Mouse (Mus musculus): ENCODE measurements at regions not wholly inside any gene's neighbourhood (a gene's known extent, or its start where the extent isn't known, plus 50 kb on each side); places are given as distances from the start of the nearest gene placed in this dataset.
"Not testable (repeated sequence)": the region's sequence is repeated elsewhere in the genome, so short reads cannot be mapped to it uniquely, and the experiment has no call there.

- no peak for DNase-seq
- intact Hi-C loops (cut with DNase I) = no loop called here
Observed at GRCm38 (mm10) chr8:96586129-96586528, 697.8 kb upstream of the Got2 start.

- intact Hi-C loops (cut with DNase I) = no loop called here
- no peak for DNase-seq
Observed at GRCm38 (mm10) chr8:96552512-96552911, 664.2 kb upstream of the Got2 start.

GRCm38 (mm10) chr8:96550408-96550807, 662.1 kb upstream of the Got2 start:
- DNase-seq = no peak
- intact Hi-C loops (cut with DNase I) = no loop called here

- DNase-seq = peak; percentile 14
- intact Hi-C loops (cut with DNase I) = no loop called here
Observed at GRCm38 (mm10) chr8:96548663-96549062, 660.3 kb upstream of the Got2 start.

DNA sequence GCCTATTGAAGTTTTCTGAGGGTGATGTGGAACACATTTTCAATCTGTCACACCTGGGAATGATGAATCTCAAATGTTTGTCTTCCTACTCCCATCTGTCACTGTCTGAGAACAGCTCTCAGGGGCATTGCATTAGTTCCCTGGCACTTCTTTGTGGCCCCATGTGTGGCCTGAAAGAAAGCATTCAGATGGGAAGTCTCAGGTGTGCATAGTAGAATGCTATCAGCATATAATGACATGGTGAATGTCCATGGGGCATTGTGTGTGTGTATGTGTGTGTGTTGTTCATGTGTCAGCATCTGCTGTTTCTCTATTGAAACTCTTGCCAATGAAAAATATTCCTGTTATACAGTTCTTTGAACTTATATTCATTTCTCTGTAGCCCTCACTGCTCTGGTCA, 659.8 kb upstream of the Got2 start:
- DNase-seq = peak; percentile 10
- intact Hi-C loops (cut with DNase I) = no loop called here

- no peak for DNase-seq
- intact Hi-C loops (cut with DNase I) = no loop called here
Observed at GRCm38 (mm10) chr8:96542215-96542614, 653.9 kb upstream of the Got2 start.

- intact Hi-C loops (cut with DNase I) = no loop called here
- DNase-seq = no peak
Observed at GRCm38 (mm10) chr8:96498854-96499253, 610.5 kb upstream of the Got2 start.

DNA sequence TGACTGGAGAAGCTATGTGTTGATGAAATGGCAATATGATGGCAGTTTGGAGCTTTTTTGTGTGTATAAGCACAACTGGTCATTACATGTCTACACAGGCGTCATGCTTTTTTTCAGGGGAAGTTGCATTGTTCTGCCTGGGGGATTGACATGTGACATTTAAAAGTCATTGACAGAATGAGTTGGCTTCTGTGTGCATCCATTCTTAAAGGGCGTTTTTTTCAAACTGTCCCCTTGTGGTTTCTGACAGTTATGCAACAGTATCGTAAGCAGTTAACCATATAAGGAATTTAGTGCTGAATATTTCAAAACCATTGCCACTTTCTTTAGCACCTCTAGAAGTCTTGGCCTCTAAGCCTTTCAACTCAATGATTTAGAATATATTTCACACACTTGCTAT, 607.1 kb upstream of the Got2 start:
- DNase-seq = no peak
- intact Hi-C loops (cut with DNase I) = no loop called here

DNA sequence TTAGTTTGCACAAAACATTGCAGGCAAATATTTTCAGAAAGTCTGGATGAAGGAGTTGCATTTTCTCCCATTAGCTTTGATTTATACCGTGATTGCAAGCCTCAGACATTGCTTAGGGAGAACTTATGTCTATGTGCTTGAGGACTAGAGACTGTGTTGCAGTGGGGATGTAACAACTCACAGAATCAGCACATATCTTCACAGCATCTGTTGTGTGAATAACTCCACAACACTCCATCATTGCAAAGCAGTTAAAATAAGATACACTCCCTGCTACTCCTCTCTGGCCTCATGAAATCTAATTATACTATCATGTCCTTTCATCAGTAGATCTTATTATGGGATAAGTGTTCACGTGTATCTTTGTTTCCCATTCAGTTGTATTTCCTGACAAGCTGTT, 601.5 kb upstream of the Got2 start:
- intact Hi-C loops (cut with DNase I) = no loop called here
- no peak for DNase-seq

- intact Hi-C loops (cut with DNase I) = no loop called here
- DNase-seq = no peak
Observed at GRCm38 (mm10) chr8:96488741-96489453, 600.5 kb upstream of the Got2 start.

DNA sequence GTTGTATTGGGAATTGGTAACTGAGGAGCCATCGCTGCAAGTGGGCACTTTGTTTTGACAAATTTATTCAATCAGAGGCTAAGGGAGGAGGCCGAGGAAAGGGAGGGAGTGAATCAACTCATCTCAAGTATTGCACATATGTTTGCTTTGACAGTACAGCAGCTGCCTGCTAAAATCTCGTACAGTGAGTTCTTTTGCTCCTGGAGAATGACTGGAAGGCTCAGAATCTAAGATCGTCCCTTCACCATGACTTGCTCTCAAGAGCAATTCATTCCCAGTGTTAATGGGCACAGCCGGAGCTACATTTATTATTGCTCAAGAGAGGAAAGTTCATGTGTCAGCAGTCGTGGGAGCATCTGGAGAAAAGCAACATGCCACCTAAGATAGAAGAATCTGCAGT, 567.6 kb upstream of the Got2 start:
- intact Hi-C loops (cut with DNase I) = no loop called here
- DNase-seq = no peak

- intact Hi-C loops (cut with DNase I) = no loop called here
- no peak for DNase-seq
Observed at GRCm38 (mm10) chr8:96455336-96455735, 567.0 kb upstream of the Got2 start.

- intact Hi-C loops (cut with DNase I) = no loop called here
- no peak for DNase-seq
Observed at GRCm38 (mm10) chr8:96429708-96430107, 541.4 kb upstream of the Got2 start.

- DNase-seq = peak; percentile 21
- intact Hi-C loops (cut with DNase I) = no loop called here
Observed at GRCm38 (mm10) chr8:96426900-96427299, 538.6 kb upstream of the Got2 start.

GRCm38 (mm10) chr8:96409601-96410000, 521.3 kb upstream of the Got2 start:
- DNase-seq = no peak
- intact Hi-C loops (cut with DNase I) = no loop called here

- intact Hi-C loops (cut with DNase I) = no loop called here
- no peak for DNase-seq
Observed at GRCm38 (mm10) chr8:96404549-96405145, 516.3 kb upstream of the Got2 start.

DNA sequence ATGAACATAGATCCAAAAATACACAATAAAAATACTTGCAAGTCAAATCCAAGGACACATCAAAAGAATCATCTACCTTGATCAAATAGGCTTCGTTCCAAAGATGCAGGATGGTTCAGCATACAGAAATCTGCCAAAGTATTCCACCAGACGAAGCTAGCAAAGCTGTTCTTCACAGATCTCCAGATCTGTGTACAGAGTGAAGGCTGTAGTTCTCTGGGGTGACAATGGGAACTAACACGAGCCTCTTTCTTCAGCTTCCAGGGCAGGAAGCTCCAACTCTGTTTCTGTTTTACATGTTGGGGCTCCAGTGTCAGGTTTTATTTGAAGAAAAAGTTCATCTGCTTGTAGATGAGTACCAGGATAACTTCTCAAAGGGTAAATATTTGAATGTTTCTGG, 515.3 kb upstream of the Got2 start:
- intact Hi-C loops (cut with DNase I) = no loop called here

GRCm38 (mm10) chr8:96399381-96399780, 511.0 kb upstream of the Got2 start:
- DNase-seq; intact Hi-C loops (cut with DNase I): not testable (repeated sequence)

More for the DNA sequence above, 515.3 kb upstream of the Got2 start:
- no peak for DNase-seq

DNA sequence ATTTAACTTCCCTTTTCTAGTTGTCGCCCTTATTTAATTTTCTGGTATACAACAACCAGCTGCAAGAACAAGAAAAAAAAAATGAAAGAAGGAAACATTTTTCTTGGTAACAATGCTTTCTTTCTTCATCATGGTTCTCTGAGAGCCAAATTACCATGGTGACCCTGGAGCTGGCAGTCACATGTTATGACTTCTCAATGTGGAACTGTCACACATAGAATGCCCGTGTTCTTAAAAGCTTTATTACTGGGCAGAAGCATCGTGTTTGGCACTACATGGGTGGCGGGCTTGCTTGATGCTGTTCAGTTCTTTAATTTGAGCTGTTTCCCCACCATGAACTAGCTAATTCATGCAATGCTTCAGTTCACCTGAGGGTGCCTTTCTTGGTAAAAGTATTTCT, 504.7 kb upstream of the Got2 start:
- intact Hi-C loops (cut with DNase I) = no loop called here
- DNase-seq = peak; percentile 33

DNA sequence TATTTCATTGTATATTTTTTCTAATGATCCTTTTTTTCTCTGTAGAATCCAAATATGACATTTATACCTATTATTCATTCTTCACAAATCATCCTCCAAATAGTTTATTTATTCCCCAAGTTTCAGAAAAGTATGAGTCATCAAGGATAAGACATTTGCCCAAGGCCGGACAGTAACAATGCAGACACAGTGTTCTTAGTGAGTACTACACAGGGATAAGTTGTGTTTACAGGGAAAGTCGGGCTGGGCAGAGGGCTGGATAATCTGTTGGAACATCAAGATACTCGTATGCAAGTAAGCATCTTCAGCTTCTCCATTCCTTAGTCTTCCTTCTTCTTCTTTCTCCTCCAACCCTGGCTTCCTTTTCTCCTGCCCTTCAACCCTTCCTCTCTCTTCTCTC, 500.9 kb upstream of the Got2 start:
- intact Hi-C loops (cut with DNase I) = no loop called here
- DNase-seq = no peak

DNA sequence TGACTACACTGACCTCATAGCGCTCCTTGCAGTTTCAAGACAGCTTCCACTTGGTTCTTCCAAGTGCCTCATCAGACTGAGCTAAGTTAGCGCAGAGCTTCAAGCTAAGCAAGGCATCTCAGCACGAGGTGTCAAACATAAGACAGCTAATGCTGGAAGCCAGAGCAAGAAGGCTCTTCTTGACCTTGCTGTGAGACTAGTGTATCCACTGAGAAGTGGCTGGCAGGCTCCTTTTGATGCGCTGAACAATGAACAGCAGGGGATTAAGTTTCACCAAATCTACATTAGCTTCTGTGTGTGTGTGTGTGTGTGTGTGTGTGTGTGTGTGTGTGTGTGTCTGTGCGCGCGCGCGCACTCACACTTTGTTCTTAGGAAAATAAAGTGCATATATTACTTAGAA, 482.2 kb upstream of the Got2 start:
- no peak for DNase-seq
- intact Hi-C loops (cut with DNase I) = no loop called here

GRCm38 (mm10) chr8:96362853-96363445, 474.6 kb upstream of the Got2 start:
- intact Hi-C loops (cut with DNase I) = no loop called here
- DNase-seq = no peak

All from left cerebral cortex, postnatal 4 days (tissue).